Mouse (Mus musculus): ENCODE measurements around the gene Olfr1294. TPM values are rescaled to one million over a fixed set of nuclear protein-coding genes. Genes with fewer than 3 reads are reported as not detected.

The Olfr1294 gene
- not detected for total RNA-seq (2023)

GRCm38 (mm10) chr2:111540191-111540590, at the start of gene Olfr1294:
TSS of gene Olfr1294 (minus strand) at chr2:111540291.

DNA sequence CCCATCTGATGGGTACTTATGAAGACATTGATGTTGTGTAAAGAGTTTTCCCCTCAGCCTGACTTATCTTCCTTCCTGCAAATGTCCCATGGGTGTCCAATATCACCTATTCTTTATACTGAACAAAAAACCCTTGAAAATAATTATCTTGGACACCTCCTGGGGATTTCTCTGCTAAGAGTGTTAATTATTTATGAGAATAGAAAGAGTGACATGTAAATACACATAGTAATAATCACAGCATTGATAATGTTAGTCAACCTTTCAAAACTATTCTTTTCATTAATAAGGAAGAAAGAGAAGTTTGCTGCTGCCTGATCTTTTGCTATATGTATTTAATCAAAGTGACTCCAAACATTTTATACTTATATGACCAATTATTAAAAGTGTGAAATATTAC, 29.5 kb upstream of the Olfr1294 start, which contains the start of gene Olfr1295:
TSS of gene Olfr1295 (minus strand) at position 101 of the 400 bp plus-strand sequence.

GRCm38 (mm10) chr2:111524903-111525302, 15.2 kb downstream of the Olfr1294 start, which contains the start of gene Olfr1293-ps:
TSS of gene Olfr1293-ps (plus strand) at chr2:111525203.

DNA sequence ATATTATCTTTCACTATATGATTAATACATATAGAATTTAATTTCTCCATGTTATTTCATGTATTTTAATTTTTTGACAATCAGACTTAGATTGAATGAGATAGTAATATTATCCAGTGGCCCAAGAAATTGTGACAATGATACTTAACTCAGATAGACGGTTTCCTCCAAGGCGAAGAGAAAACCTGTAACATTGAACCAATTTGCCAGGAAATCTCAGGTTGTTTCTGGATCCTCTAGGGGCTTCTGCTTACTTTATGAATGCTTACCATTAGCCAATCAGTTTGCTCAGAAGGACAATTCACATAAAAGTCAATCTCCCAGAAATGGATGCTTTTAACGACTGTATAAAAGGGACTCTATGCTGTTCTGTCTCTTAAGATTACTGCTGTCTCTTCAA, 43.2 kb downstream of the Olfr1294 start, which contains the start of gene Olfr1291-ps1:
TSS of gene Olfr1291-ps1 (plus strand) at position 301 of the 400 bp plus-strand sequence.

GRCm38 (mm10) chr2:111493729-111494128, 46.4 kb downstream of the Olfr1294 start, which contains the start of gene Olfr1290:
TSS of gene Olfr1290 (minus strand) at chr2:111493829.

Other genes with a start within 250 kb of the Olfr1294 start
- not detected for gene Olfr1279, start 239.7 kb downstream of the Olfr1294 start, total RNA-seq (2023)
- not detected for gene Olfr1280, start 226.3 kb downstream of the Olfr1294 start, total RNA-seq (2023)
- gene Olfr1281, start 213.8 kb downstream of the Olfr1294 start, total RNA-seq (2023): not detected
- not detected for gene Olfr1282, start 204.2 kb downstream of the Olfr1294 start, total RNA-seq (2023)
- gene Olfr1283, start 173.5 kb downstream of the Olfr1294 start, total RNA-seq (2023): not detected
- not detected for gene Olfr1284, start 164.8 kb downstream of the Olfr1294 start, total RNA-seq (2023)
- not detected for gene Olfr1286, start 117.2 kb downstream of the Olfr1294 start, total RNA-seq (2023)
- gene Olfr1287, start 91.1 kb downstream of the Olfr1294 start, total RNA-seq (2023): not detected
- gene Olfr1288, start 66.2 kb downstream of the Olfr1294 start, total RNA-seq (2023): not detected
- gene Olfr1289, start 59.5 kb downstream of the Olfr1294 start, total RNA-seq (2023): not detected
- not detected for gene Olfr1290, start 46.5 kb downstream of the Olfr1294 start, total RNA-seq (2023)
- gene Olfr1291-ps1, start 43.1 kb downstream of the Olfr1294 start, total RNA-seq (2023): not detected
- gene Olfr1293-ps, start 15.1 kb downstream of the Olfr1294 start, total RNA-seq (2023): not detected
- not detected for gene Olfr1295, start 29.4 kb upstream of the Olfr1294 start, total RNA-seq (2023)
- gene Olfr1297, start 86.2 kb upstream of the Olfr1294 start, total RNA-seq (2023): not detected
- gene Olfr1298, start 108.9 kb upstream of the Olfr1294 start, total RNA-seq (2023): not detected
- not detected for gene Olfr1299, start 121.1 kb upstream of the Olfr1294 start, total RNA-seq (2023)
- gene Olfr1301, start 210.7 kb upstream of the Olfr1294 start, total RNA-seq (2023): not detected
- not detected for gene Olfr1302, start 237.1 kb upstream of the Olfr1294 start, total RNA-seq (2023)